ENCODE assay signal across 31 mouse cellular contexts in the genomic region with DNA sequence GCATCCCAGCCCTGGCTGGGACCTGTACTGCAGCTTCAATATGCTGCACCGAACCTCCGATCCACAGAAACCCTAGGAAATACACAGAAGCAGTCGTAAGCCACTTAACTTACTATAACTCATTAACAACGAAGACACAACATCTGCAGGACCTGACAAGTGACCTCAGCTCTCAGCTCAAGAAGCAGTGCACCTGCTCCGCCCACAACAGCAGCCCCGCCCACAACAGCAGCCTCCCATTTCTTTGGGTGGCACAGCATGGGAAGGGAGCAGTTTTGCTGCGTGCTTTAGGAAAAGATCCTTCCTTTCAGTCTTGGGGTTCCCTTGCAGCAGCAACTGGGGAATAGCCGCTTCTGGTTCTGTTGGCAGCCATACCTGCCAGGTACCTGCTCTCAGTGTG. TPM values are rescaled to one million over a fixed set of nuclear protein-coding genes. Genes with fewer than 3 reads are reported as not detected.
DNase-seq lines count a peak whose midpoint lies in the region; ATAC-seq and TF ChIP-seq lines count a peak whose summit lies in the region.
"Had no signal": no experiment of that assay in that cellular context is flagged by ENCODE, and none has a peak within 500 bp of the region (broad histone marks: within the 10 kb centered on the region; RNA-seq: fewer than 3 reads in every experiment).

No protein-coding gene starts in this region.

- intact Hi-C loops in heart, postnatal 14 days (cut with DNase I): no loop called here

- H3K27me3 ChIP-seq in liver, embryonic 11.5 days (replicated peaks; ENCODE audit: control insufficient read depth, insufficient read depth, low read length): no peaks in the 10 kb centered on the region
- no peaks in the 10 kb centered on the region; the same call in 1 of the 2 replicates for H3K27me3 ChIP-seq in erythroblast, embryonic 14.5 days (ENCODE audit: control insufficient read depth)
- no peaks in the 10 kb centered on the region for H3K27me3 ChIP-seq in liver, postnatal 0 days (ENCODE audit: insufficient read depth, low read length)
- H3K27me3 ChIP-seq: embryonic facial prominence, embryonic 12.5 days; heart, embryonic 15.5 days; limb, embryonic 15.5 days; neural tube, embryonic 12.5 days had no signal

- H3K4me3 ChIP-seq in liver, embryonic 11.5 days (ENCODE audit: low read depth, low read length): no peak overlapping the region
- H3K4me3 ChIP-seq in ES-E14 (ENCODE audit: insufficient read depth in 1 of 2, low read depth in 1 of 2, low read length in 2 of 2, poor library complexity in 1 of 2, severe bottlenecking in 1 of 2): no peak overlapping the region
- H3K4me3 ChIP-seq in erythroblast, embryonic 14.5 days (replicated peaks): peak overlapping the region; percentile 26
- H3K4me3 ChIP-seq in liver, postnatal 0 days (ENCODE audit: low read depth, low read length): no peak overlapping the region
- H3K4me3 ChIP-seq: embryonic facial prominence, embryonic 12.5 days; heart, embryonic 15.5 days; kidney, embryonic 15.5 days; layer of hippocampus, adult 2 months; limb, embryonic 15.5 days; myocyte; neural tube, embryonic 12.5 days had no signal

- H3K4me1 ChIP-seq in liver, embryonic 11.5 days (replicated peaks; ENCODE audit: control insufficient read depth, insufficient read depth, low read length): peaks cover 50% of the 10 kb centered on the region
- peaks cover 0 to 7% of the 10 kb centered on the region in 2 experiments; a peak in 1 of 4 replicates for H3K4me1 ChIP-seq in ES-E14 (ENCODE audit: control insufficient read depth in 2 of 2, insufficient read depth in 2 of 2, low read length in 2 of 2, poor library complexity in 1 of 2)
- H3K4me1 ChIP-seq in erythroblast, embryonic 14.5 days (ENCODE audit: control insufficient read depth): peaks cover 96% of the 10 kb centered on the region
- H3K4me1 ChIP-seq in liver, postnatal 0 days (ENCODE audit: insufficient read depth): peaks cover 48% of the 10 kb centered on the region

- peak; percentile 82 for DNase-seq in liver
- DNase-seq in liver, embryonic 11.5 days (ENCODE audit: low spot score): no peak
- DNase-seq in ES-E14 (ENCODE audit: low read depth, low spot score): peak; percentile 52
- DNase-seq in liver, postnatal 0 days: peak; percentile 54
- no peak for DNase-seq in spleen, adult 12 weeks (ENCODE audit: low spot score)
- DNase-seq in adrenal gland, postnatal 36 days: no peak
- DNase-seq in heart, postnatal 14 days: no peak
- DNase-seq: adrenal gland, adult 2 months; B cell, adult 2 months; cerebellum, adult 9-10 months; embryo, embryonic 11 days; gastrocnemius, postnatal 10 days; heart, postnatal 36 days; kidney, adult 11 months; left cerebral cortex, postnatal 4 days; lung, embryonic 14.5 days; lung, postnatal 14 days; right cerebral cortex, postnatal 4 days; thymus, postnatal 4 days had no signal

- no peak for TF ChIP-seq EP300 in liver, postnatal 0 days (IDR thresholded peaks at IDR 0.05; ENCODE audit: low read depth)

- peaks cover 4% of the 10 kb centered on the region for H3K9me3 ChIP-seq in liver, embryonic 11.5 days (ENCODE audit: control insufficient read depth, low read length)
- H3K9me3 ChIP-seq in ES-E14 (ENCODE audit: control insufficient read depth, insufficient read depth, low read depth, low read length): no peaks in the 10 kb centered on the region
- H3K9me3 ChIP-seq in erythroblast, embryonic 14.5 days (ENCODE audit: control insufficient read depth, low read length): peaks cover 10% of the 10 kb centered on the region
- H3K9me3 ChIP-seq in liver, postnatal 0 days (ENCODE audit: low read length): no peaks in the 10 kb centered on the region
- H3K9me3 ChIP-seq: embryonic facial prominence, embryonic 12.5 days; heart, embryonic 15.5 days; kidney, embryonic 15.5 days; limb, embryonic 15.5 days had no signal

- 64% methylated on average over 8 of the region's 8 CpGs for WGBS in liver, embryonic 11.5 days
- 67% methylated on average over 8 of the region's 8 CpGs for WGBS in liver, postnatal 0 days (ENCODE audit: insufficient replicate concordance)

- no peak overlapping the region for H3K9ac ChIP-seq in liver, embryonic 11.5 days (ENCODE audit: low read depth, low read length)
- no peak overlapping the region for H3K9ac ChIP-seq in ES-E14 (ENCODE audit: insufficient read depth, low read depth, low read length, poor library complexity, severe bottlenecking)
- H3K9ac ChIP-seq in liver, postnatal 0 days (replicated peaks): no peak overlapping the region
- H3K9ac ChIP-seq: embryonic facial prominence, embryonic 12.5 days; heart, embryonic 15.5 days; hindbrain, embryonic 14.5 days; kidney, embryonic 15.5 days; limb, embryonic 15.5 days; lung, embryonic 14.5 days; neural tube, embryonic 12.5 days had no signal

- H3K27ac ChIP-seq in liver, embryonic 11.5 days (ENCODE audit: low read depth, low read length): no peak overlapping the region
- H3K27ac ChIP-seq in ES-E14 (ENCODE audit: insufficient read depth, low read depth, low read length, poor library complexity, severe bottlenecking): no peak overlapping the region
- no peak overlapping the region for H3K27ac ChIP-seq in liver, postnatal 0 days (ENCODE audit: low read depth)
- H3K27ac ChIP-seq: embryonic facial prominence, embryonic 12.5 days; heart, embryonic 15.5 days; hindbrain, embryonic 14.5 days; kidney, embryonic 15.5 days; layer of hippocampus, adult 2 months; limb, embryonic 15.5 days; neural tube, embryonic 12.5 days had no signal

- in situ Hi-C loops in ES-E14 (cut with MboI; ENCODE audit: low sequenced_read_pairs in 2 of 2, unreplicated experiment in 2 of 2): no loop called here

- H3K4me2 ChIP-seq in liver, embryonic 11.5 days: no peak overlapping the region
- H3K4me2 ChIP-seq in liver, postnatal 0 days (ENCODE audit: low read depth, low read length): 0 out of 2 replicates have a peak overlapping the region, but pooled peaks have one; percentile 16
- H3K4me2 ChIP-seq: embryonic facial prominence, embryonic 12.5 days; heart, embryonic 15.5 days; hindbrain, embryonic 14.5 days; kidney, embryonic 15.5 days; limb, embryonic 15.5 days; lung, embryonic 14.5 days; midbrain, embryonic 11.5 days; neural tube, embryonic 12.5 days had no signal

- TF ChIP-seq CTCF in liver, postnatal 0 days (IDR thresholded peaks at IDR 0.05; ENCODE audit: low read depth): no peak

- H3K36me3 ChIP-seq in liver, embryonic 11.5 days (ENCODE audit: control insufficient read depth, insufficient read depth, low read length): peaks cover 3% of the 10 kb centered on the region
- peaks cover 2% of the 10 kb centered on the region; the same call in 1 of the 2 replicates for H3K36me3 ChIP-seq in ES-E14 (ENCODE audit: control insufficient read depth, insufficient read depth, low read length, poor library complexity, severe bottlenecking)
- peaks cover 91% of the 10 kb centered on the region for H3K36me3 ChIP-seq in erythroblast, embryonic 14.5 days (ENCODE audit: control insufficient read depth)
- peaks cover 6% of the 10 kb centered on the region; the same call in 1 of the 2 replicates for H3K36me3 ChIP-seq in liver, postnatal 0 days (replicated peaks; ENCODE audit: insufficient read depth, low read length)

- ATAC-seq in liver, embryonic 11.5 days (replicated peaks; ENCODE audit: low FRiP score): no peak
- no peak for ATAC-seq in liver, postnatal 0 days
- ATAC-seq: activated CD4-positive, CD25-positive, alpha-beta regulatory T cell, adult 4 months; forebrain, embryonic 16.5 days had no signal

TF ChIP-seq in ES-E14, 5 proteins besides CTCF, POLR2A, EP300 and RAD21:
- no peak for TF ChIP-seq MAFK (IDR thresholded peaks at IDR 0.05; ENCODE audit: insufficient read depth, low read depth, low read length)
- no peak for TF ChIP-seq ZNF384 (IDR thresholded peaks at IDR 0.05; ENCODE audit: low read depth, low read length)
- TF ChIP-seq HCFC1 (IDR thresholded peaks at IDR 0.05; ENCODE audit: borderline replicate concordance, insufficient read depth, low read length): no peak
- no peak for TF ChIP-seq ZC3H11A (IDR thresholded peaks at IDR 0.05; ENCODE audit: borderline replicate concordance, low read depth, low read length)

RNA-seq across cellular contexts. Expression of gene Prex1, which starts 13.5 kb away (rescaled TPM):
- polyA plus RNA-seq in liver, embryonic 11.5 days (2014; fragmentation: Nextera tagmentation; extraction: Ambion mirVana): 16.1 and 16.5 TPM in 2 replicates
- total RNA-seq in ES-E14 (2012; rRNA removed): 1.5 and 2.1 TPM in 2 replicates
- 4.7 and 5.9 TPM in 2 replicates for polyA plus RNA-seq in erythroblast, embryonic 14.5 days (2012)
- polyA plus RNA-seq in liver, postnatal 0 days (2015; fragmentation: Nextera tagmentation; extraction: Ambion mirVana): 5.4 and 6.3 TPM in 2 replicates
- total RNA-seq in adrenal gland, postnatal 36 days (2021): 10 to 100 TPM; 13.5 to 18.8 TPM
- total RNA-seq in heart, postnatal 14 days (2021): 10 to 100 TPM; 10.7 to 11.9 TPM

Comparison
In these comparisons a context has a peak if more than half of its experiments do, and no peak if none do; other contexts are left out.
1. DNase-seq: peak in liver (single experiment), ES-E14 (single experiment) and liver, postnatal 0 days (single experiment); none in liver, embryonic 11.5 days (single experiment), spleen, adult 12 weeks (single experiment), adrenal gland, postnatal 36 days (0 of 2) and heart, postnatal 14 days (0 of 2).